Mouse (Mus musculus) heart, embryonic 15.5 days (tissue): ENCODE data around the gene Hcn2. TPM values are rescaled to one million over a fixed set of nuclear protein-coding genes. Genes with fewer than 3 reads are reported as not detected.

Source experiments
- ATAC-seq: fragments of 200-750 bp; cut with Nextera tagmentation; replicated peaks from 2 replicates; pipeline ENCODE4 v1.8.0; 2017; ENCODE audit warnings: low read depth, moderate TSS enrichment; ENCODE audit not compliant: insufficient number of reproducible peaks, insufficient read depth, low FRiP score
- H3K27ac ChIP-seq: fragments of 300-500 bp; sonication (generic); 2 replicates; pipeline ENCODE4 v1.5.1; 2015; ENCODE audit warnings: mild to moderate bottlenecking, inconsistent platforms
- H3K27me3 ChIP-seq: fragments of 300-500 bp; sonication (generic); 2 replicates; pipeline ENCODE4 v1.6.1; 2015; ENCODE audit warnings: inconsistent platforms
- H3K36me3 ChIP-seq: fragments of 300-500 bp; sonication (generic); 2 replicates; pipeline ENCODE4 v1.6.1; 2015; ENCODE audit warnings: mild to moderate bottlenecking, inconsistent platforms
- H3K4me1 ChIP-seq: fragments of 300-500 bp; sonication (generic); replicated peaks from 2 replicates; pipeline ENCODE4 v1.6.1; 2015; ENCODE audit warnings: inconsistent platforms
- H3K4me2 ChIP-seq: fragments of 300-500 bp; sonication (generic); 2 replicates; pipeline ENCODE4 v1.6.1; 2015; ENCODE audit warnings: inconsistent platforms, mild to moderate bottlenecking, moderate library complexity
- H3K4me3 ChIP-seq: fragments of 300-500 bp; sonication (generic); 2 replicates; pipeline ENCODE4 v1.5.1; 2015; ENCODE audit warnings: mild to moderate bottlenecking, inconsistent platforms
- H3K9ac ChIP-seq: fragments of 300-500 bp; sonication (generic); 2 replicates; pipeline ENCODE4 v1.6.1; 2015; ENCODE audit warnings: mild to moderate bottlenecking, inconsistent platforms
- H3K9me3 ChIP-seq: fragments of 300-500 bp; sonication (generic); replicated peaks from 2 replicates; pipeline ENCODE4 v1.6.1; 2016; ENCODE audit warnings: inconsistent platforms
- WGBS: fragments of 180-500 bp; shearing (Covaris S2); methylation state at CpG from one replicate; pipeline ENCODE4 v1.1.7; 2015; ENCODE audit warnings: mixed read lengths; 5-methylcytosine and 5-hydroxymethylcytosine counted together
- polyA plus RNA-seq: library from polyadenylated mRNA; unstranded; fragments of >200 nt; fragmentation: Nextera tagmentation; extraction: Ambion mirVana; gene quantifications from 2 replicates; pipeline ENCODE4 v1.2.1, GENCODE M21; 2015

Hcn2 gene
- 0.08 and 0.09 TPM in 2 replicates for polyA plus RNA-seq

- H3K27ac ChIP-seq, result no peak within 1 kb of the TSS
- H3K4me3 ChIP-seq, result peak within 1 kb of the TSS; percentile 64
- H3K9me3 ChIP-seq, result no peaks in the 10 kb centered on the region
- H3K4me1 ChIP-seq, result peaks cover 25% of the 10 kb centered on the region
- H3K27me3 ChIP-seq, result peaks cover 61% of the 10 kb centered on the region
- peak within 1 kb of the TSS; percentile 96 for H3K4me2 ChIP-seq
- 1% methylated on average over 54 of the region's 91 CpGs for WGBS
- peaks cover 6% of the 10 kb centered on the region for H3K36me3 ChIP-seq
- H3K9ac ChIP-seq, result peak within 1 kb of the TSS; percentile 22; the same call in 1 of the 2 replicates
- ATAC-seq, result no peak; the same call in 1 of the 2 replicates
Observed at GRCm38 (mm10) chr10:79716254-79716987, at the start of gene Hcn2. TSS of gene Hcn2 (plus strand) at chr10:79716634.

DNA sequence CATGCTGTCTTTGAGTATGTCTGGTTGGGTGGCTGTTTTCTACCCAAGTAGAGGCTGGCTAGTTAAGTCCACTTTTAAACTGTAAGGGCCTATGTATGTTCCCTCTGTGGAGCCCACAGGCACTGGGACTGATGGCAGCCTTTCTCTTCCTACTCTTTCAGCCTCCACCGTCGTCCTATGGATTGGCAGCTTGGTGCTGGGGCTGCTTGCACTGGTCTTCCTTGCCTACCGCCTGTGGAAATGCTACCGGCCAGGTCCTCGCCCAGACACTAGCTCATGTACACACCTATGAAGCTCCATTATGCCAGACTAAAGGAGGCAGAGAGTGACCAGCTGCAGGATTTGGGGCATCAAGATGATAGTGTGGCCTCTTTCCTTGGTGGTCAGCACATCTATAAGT is 48.4 kb upstream of the Hcn2 start:
- Histone ChIP-seq H3K9ac (no peak overlapping the region), H3K9me3 (no peaks in the 10 kb centered on the region), H3K4me2 (no peak overlapping the region), H3K36me3 (no peaks in the 10 kb centered on the region), H3K4me1 (peaks cover 17% of the 10 kb centered on the region), H3K27ac (no peak overlapping the region), H3K4me3 (no peak overlapping the region), H3K27me3 (peaks cover 4% of the 10 kb centered on the region; the same call in 1 of the 2 replicates)
- no peak for ATAC-seq
- 76% methylated on average over 5 of the region's 5 CpGs for WGBS

DNA sequence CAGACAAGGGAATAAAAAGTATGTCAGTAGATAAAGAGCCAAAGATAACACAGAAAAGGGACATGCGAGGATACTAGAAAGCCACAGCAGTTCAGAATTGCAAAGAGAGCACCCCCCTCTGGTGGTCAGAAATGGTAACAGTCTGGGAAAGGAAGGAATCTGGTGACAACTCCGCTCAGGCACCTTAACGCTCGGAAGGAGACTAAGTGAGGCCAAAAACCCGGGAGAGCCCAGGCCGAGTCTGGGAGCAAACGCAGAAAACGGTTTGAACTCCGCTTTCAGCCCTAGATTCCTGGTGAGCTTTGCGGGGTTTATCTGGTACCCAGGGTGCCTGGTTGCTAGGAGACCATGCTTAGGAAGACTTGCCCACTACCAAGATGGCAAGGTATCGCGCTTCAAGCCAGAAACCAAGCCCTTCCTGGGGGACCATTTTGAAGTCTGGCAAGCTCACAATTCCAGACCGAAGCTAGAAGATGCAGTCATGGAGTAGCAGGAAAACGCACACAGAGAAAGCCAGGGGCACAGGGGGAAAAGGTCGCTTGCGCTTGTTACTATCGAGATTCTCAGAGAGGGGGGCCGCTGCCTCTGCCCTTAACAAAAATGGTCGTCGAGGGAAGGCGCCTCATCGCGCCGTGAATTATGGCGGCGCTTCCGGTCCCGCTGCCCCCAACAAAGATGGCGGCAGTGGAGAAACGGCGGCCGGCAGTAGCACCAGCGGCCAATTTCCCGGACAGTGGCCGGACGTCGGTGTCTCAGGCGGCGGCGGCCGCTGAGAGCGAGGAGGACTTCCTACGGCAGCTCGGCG is 47.5 kb upstream of the Hcn2 start, which contains the start of gene Tpgs1:
Gene Tpgs1, plus strand, starts transcription at position 599 of the 805 bp plus-strand sequence.
- H3K36me3 ChIP-seq, result no peaks in the 10 kb centered on the region
- peak within 1 kb of the TSS; percentile 83 for H3K27ac ChIP-seq
- H3K9me3 ChIP-seq, result no peaks in the 10 kb centered on the region
- 0% methylated on average over 44 of the region's 45 CpGs for WGBS
- peak within 1 kb of the TSS; percentile 62 for H3K4me3 ChIP-seq
- ATAC-seq, result peak; percentile 75
- peaks cover 17% of the 10 kb centered on the region for H3K4me1 ChIP-seq
- peak within 1 kb of the TSS; percentile 64 for H3K9ac ChIP-seq
- peaks cover 4% of the 10 kb centered on the region; the same call in 1 of the 2 replicates for H3K27me3 ChIP-seq
- H3K4me2 ChIP-seq, result peak within 1 kb of the TSS; percentile 73

GRCm38 (mm10) chr10:79669576-79670057 is 46.8 kb upstream of the Hcn2 start:
- Histone ChIP-seq H3K27ac (peak overlapping the region; percentile 83), H3K4me3 (peak overlapping the region; percentile 62), H3K4me2 (peak overlapping the region; percentile 73), H3K9ac (peak overlapping the region; percentile 64), H3K27me3 (peaks cover 4% of the 10 kb centered on the region; the same call in 1 of the 2 replicates), H3K36me3 (no peaks in the 10 kb centered on the region), H3K9me3 (no peaks in the 10 kb centered on the region), H3K4me1 (peaks cover 15% of the 10 kb centered on the region)
- WGBS, result under 1% methylated on average over 47 of the region's 47 CpGs
- peak; percentile 47 for ATAC-seq

DNA sequence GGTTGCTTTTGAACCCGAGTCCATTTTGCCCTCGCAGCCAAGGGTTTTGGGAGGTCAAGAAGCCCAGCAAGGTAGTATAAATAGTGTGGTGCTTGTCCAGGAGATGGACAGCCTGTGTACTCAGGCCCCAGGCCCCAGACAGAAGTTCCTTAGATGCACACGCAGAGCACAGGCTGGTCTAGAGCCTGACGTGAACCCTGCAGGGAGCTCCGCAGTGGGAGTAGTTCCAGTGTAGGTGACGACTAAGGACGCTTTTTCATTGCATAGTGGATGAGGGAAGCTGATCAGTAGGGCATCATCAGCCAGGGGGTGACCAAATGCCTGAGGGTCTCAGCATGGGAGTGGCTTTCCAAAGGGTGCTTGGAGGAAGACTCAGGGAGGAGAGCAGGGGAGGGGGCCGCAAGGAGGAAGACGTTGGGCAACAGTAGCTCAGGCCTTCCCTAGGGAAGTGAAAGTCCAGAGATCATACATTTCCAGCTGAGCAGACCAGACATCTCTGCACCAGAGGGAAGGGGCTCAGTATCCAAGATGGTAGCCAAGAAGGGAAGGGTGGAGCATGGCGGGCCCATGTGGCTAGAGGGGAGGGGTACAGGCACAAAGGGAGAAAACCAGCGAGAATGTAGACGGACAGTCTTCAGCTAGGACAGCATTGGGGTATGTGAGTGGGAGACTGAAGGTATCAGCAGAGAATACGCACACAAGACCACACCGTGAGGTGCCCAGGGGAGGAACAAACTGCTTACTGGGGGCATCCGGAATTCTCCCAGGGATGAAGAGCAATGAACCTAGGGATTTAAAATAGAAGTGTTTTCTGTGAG is 46.2 kb upstream of the Hcn2 start:
- Histone ChIP-seq H3K9ac (peak overlapping the region; percentile 64), H3K27ac (peak overlapping the region; percentile 83; the same call in 1 of the 2 replicates), H3K9me3 (no peaks in the 10 kb centered on the region), H3K36me3 (no peaks in the 10 kb centered on the region), H3K27me3 (peaks cover 4% of the 10 kb centered on the region; the same call in 1 of the 2 replicates), H3K4me2 (peak overlapping the region; percentile 73), H3K4me1 (peaks cover 15% of the 10 kb centered on the region), H3K4me3 (peak overlapping the region; percentile 62)
- 36% methylated on average over 15 of the region's 15 CpGs for WGBS
- ATAC-seq, result no peak

DNA sequence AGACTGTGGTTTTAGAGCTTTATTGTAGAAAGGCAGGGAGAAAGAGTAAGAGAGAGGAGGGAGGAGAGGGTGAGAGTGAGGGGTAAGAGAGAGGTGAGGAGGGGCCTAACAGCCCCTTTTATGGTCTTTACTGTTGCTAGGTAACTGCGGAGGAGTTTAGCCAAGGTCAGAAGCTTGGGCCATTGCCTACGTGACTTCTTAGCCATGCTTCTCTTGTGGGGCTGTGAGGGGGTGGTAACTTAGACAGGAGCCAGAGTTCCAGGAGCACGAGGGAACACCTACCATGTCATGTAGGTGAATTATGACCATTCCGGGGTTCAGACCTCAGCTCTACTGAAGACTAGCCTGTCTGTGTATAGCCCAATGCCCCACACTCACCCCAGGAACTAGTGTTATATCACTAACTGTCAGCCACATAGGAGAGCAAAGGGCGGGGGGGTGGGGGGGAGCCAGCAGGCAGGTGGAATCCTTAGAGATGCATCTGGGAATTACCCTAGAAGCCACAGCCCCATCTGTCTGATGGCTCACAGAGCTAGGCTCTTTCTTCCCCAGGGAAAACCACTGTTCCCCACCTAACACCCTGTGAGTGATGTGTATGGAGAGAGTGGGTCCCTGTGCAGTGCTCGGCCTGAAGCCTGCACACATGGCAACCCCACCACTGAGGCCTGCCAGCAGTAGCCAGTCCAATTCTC is 44.9 kb upstream of the Hcn2 start:
- no peaks in the 10 kb centered on the region for H3K9me3 ChIP-seq
- H3K9ac ChIP-seq, result no peak overlapping the region
- 78% methylated on average over 6 of the region's 6 CpGs for WGBS
- H3K4me3 ChIP-seq, result no peak overlapping the region
- no peak for ATAC-seq
- no peak overlapping the region for H3K4me2 ChIP-seq
- peaks cover 26% of the 10 kb centered on the region for H3K4me1 ChIP-seq
- no peaks in the 10 kb centered on the region for H3K27me3 ChIP-seq
- H3K27ac ChIP-seq, result no peak overlapping the region
- no peaks in the 10 kb centered on the region for H3K36me3 ChIP-seq

DNA sequence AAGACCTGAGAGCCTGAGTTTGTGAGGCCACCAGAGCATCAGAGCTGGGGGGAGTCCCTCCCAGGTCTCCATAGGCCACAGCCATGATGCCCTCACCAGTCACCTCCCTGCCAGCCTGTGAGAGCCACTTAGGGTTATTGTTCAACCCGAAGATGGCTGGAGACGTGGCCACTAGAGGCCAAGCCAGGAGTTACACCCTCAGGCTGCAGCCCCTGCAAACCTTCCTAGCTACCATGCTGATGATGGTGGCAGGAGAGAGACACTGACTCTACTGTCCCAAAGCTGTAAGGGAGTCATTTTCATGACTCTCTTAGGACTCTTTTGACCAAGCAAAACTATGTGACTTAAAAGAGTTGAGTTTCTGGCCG is 44.4 kb upstream of the Hcn2 start:
- Histone ChIP-seq H3K27me3 (no peaks in the 10 kb centered on the region), H3K9ac (no peak overlapping the region), H3K4me2 (no peak overlapping the region), H3K9me3 (no peaks in the 10 kb centered on the region), H3K36me3 (no peaks in the 10 kb centered on the region), H3K4me3 (no peak overlapping the region), H3K27ac (no peak overlapping the region), H3K4me1 (peaks cover 27% of the 10 kb centered on the region)
- 62% methylated on average over 3 of the region's 3 CpGs for WGBS
- ATAC-seq, result no peak

GRCm38 (mm10) chr10:79673054-79673453 is 43.4 kb upstream of the Hcn2 start:
- Histone ChIP-seq H3K27me3 (no peaks in the 10 kb centered on the region), H3K4me3 (no peak overlapping the region), H3K4me1 (peaks cover 27% of the 10 kb centered on the region), H3K4me2 (no peak overlapping the region), H3K36me3 (no peaks in the 10 kb centered on the region), H3K27ac (no peak overlapping the region), H3K9ac (no peak overlapping the region), H3K9me3 (no peaks in the 10 kb centered on the region)
- no peak for ATAC-seq
- 87% methylated on average over 3 of the region's 3 CpGs for WGBS

- no peak overlapping the region for H3K27ac ChIP-seq
- H3K36me3 ChIP-seq, result no peaks in the 10 kb centered on the region
- no peak overlapping the region for H3K9ac ChIP-seq
- ATAC-seq, result 0 out of 2 replicates have a peak, but pooled peaks have one; percentile 5
- no peak overlapping the region for H3K4me2 ChIP-seq
- 49% methylated on average over 44 of the region's 44 CpGs for WGBS
- H3K4me1 ChIP-seq, result peaks cover 19% of the 10 kb centered on the region
- no peak overlapping the region for H3K4me3 ChIP-seq
- H3K9me3 ChIP-seq, result no peaks in the 10 kb centered on the region
- no peaks in the 10 kb centered on the region for H3K27me3 ChIP-seq
Observed at GRCm38 (mm10) chr10:79675346-79676035, 40.9 kb upstream of the Hcn2 start.
